Mouse (Mus musculus) liver, postnatal 0 days (tissue): ENCODE results near the gene Ppp4c.

Source experiments
- CTCF ChIP-seq: sonication (generic); IDR thresholded peaks from 2 replicates; pipeline ENCODE4 v1.5.1; 2016; ENCODE audit warnings: antibody characterized with exemption, low read depth
- EP300 ChIP-seq: IDR thresholded peaks from 2 replicates; pipeline ENCODE4 v1.6.1; 2016; ENCODE audit warnings: antibody characterized with exemption, low read depth, mild to moderate bottlenecking

- TF ChIP-seq CTCF (no peak), EP300 (no peak)
Measured at GRCm38 (mm10) chr7:126823940-126824339, 31.6 kb upstream of the Ppp4c start.
